Comparison of ENCODE assay signal across 9 mouse cellular contexts in genomic region chr4:130952531-130952930, GRCm38 (mm10). TPM values are rescaled to one million over a fixed set of nuclear protein-coding genes. Genes with fewer than 3 reads are reported as not detected.
DNase-seq lines count a peak whose midpoint lies in the region; ATAC-seq and TF ChIP-seq lines count a peak whose summit lies in the region.
"Had no signal": no experiment of that assay in that cellular context is flagged by ENCODE, and none has a peak within 500 bp of the region (broad histone marks: within the 10 kb centered on the region; RNA-seq: fewer than 3 reads in every experiment).

No protein-coding gene starts in this region.

- no peaks in the 10 kb centered on the region for H3K4me1 ChIP-seq in intestine, postnatal 0 days (replicated peaks; ENCODE audit: control insufficient read depth, insufficient read depth, low read length)
- H3K4me1 ChIP-seq in intestine, embryonic 15.5 days (replicated peaks), result no peaks in the 10 kb centered on the region
- H3K4me1 ChIP-seq in kidney, postnatal 0 days (replicated peaks; ENCODE audit: insufficient read depth, low read length), result no peaks in the 10 kb centered on the region
- H3K4me1 ChIP-seq: neural tube, embryonic 13.5 days had no signal

- no peak for ATAC-seq in intestine, postnatal 0 days
- ATAC-seq in intestine, embryonic 15.5 days, result no peak
- no peak for ATAC-seq in kidney, postnatal 0 days (replicated peaks; ENCODE audit: low FRiP score, low read depth)
- ATAC-seq in erythroid progenitor cell, adult 5-6 weeks (replicated peaks; ENCODE audit: low FRiP score, poor library complexity, severe bottlenecking), result no peak

- no peaks in the 10 kb centered on the region for H3K9me3 ChIP-seq in intestine, postnatal 0 days (ENCODE audit: control insufficient read depth)
- no peaks in the 10 kb centered on the region for H3K9me3 ChIP-seq in intestine, embryonic 15.5 days
- no peaks in the 10 kb centered on the region for H3K9me3 ChIP-seq in kidney, postnatal 0 days (replicated peaks; ENCODE audit: low read length)
- H3K9me3 ChIP-seq: neural tube, embryonic 13.5 days had no signal

- DNase-seq in CD4-positive helper T cell, adult 2 months (ENCODE audit: low read depth, low spot score), result peak; percentile 71
- peak; percentile 84 for DNase-seq in ZHBTc4 (ENCODE audit: low read depth, low spot score)
- peak; percentile 52 for DNase-seq in kidney, postnatal 0 days (ENCODE audit: low spot score)
- DNase-seq in retina, postnatal 1 day, result peak; percentile 61
- DNase-seq in adrenal gland, adult (ENCODE audit: inconsistent age in 2 of 2, low spot score in 1 of 2), result no peak

- WGBS in intestine, postnatal 0 days, result 22% methylated on average over 17 of the region's 17 CpGs
- WGBS in intestine, embryonic 15.5 days, result 33% methylated on average over 17 of the region's 17 CpGs
- 30% methylated on average over 17 of the region's 17 CpGs for WGBS in kidney, postnatal 0 days

- peak; percentile 68 for TF ChIP-seq CTCF in intestine, postnatal 0 days (IDR thresholded peaks at IDR 0.05; ENCODE audit: low read depth)
- peak; percentile 54 for TF ChIP-seq CTCF in kidney, postnatal 0 days (IDR thresholded peaks at IDR 0.05; ENCODE audit: low read depth)

- no peak overlapping the region for H3K9ac ChIP-seq in intestine, postnatal 0 days (ENCODE audit: low read depth, low read length)
- H3K9ac ChIP-seq in intestine, embryonic 15.5 days, result no peak overlapping the region
- no peak overlapping the region for H3K9ac ChIP-seq in kidney, postnatal 0 days (ENCODE audit: low read depth, low read length)
- H3K9ac ChIP-seq: neural tube, embryonic 13.5 days had no signal

- no peak overlapping the region for H3K27ac ChIP-seq in intestine, postnatal 0 days (ENCODE audit: low read depth, low read length)
- no peak overlapping the region for H3K27ac ChIP-seq in intestine, embryonic 15.5 days
- H3K27ac ChIP-seq in kidney, postnatal 0 days, result no peak overlapping the region
- H3K27ac ChIP-seq: neural tube, embryonic 13.5 days had no signal

- H3K27me3 ChIP-seq in intestine, postnatal 0 days (replicated peaks; ENCODE audit: control insufficient read depth, insufficient read depth, low read length), result no peaks in the 10 kb centered on the region; the same call in 1 of the 2 replicates
- H3K27me3 ChIP-seq in intestine, embryonic 15.5 days (replicated peaks), result no peaks in the 10 kb centered on the region
- H3K27me3 ChIP-seq in kidney, postnatal 0 days (ENCODE audit: insufficient read depth, low read length), result no peaks in the 10 kb centered on the region

- H3K4me3 ChIP-seq in intestine, postnatal 0 days (ENCODE audit: low read depth, low read length), result no peak overlapping the region
- H3K4me3 ChIP-seq in intestine, embryonic 15.5 days (replicated peaks), result no peak overlapping the region
- H3K4me3 ChIP-seq in kidney, postnatal 0 days (replicated peaks; ENCODE audit: low read depth, low read length), result no peak overlapping the region
- H3K4me3 ChIP-seq: neural tube, embryonic 13.5 days had no signal

- H3K36me3 ChIP-seq in intestine, postnatal 0 days (ENCODE audit: control insufficient read depth, insufficient read depth), result no peaks in the 10 kb centered on the region
- H3K36me3 ChIP-seq in intestine, embryonic 15.5 days, result no peaks in the 10 kb centered on the region
- H3K36me3 ChIP-seq in kidney, postnatal 0 days (ENCODE audit: insufficient read depth, low read length), result no peaks in the 10 kb centered on the region
- H3K36me3 ChIP-seq: neural tube, embryonic 13.5 days had no signal

- H3K4me2 ChIP-seq in intestine, postnatal 0 days (replicated peaks; ENCODE audit: low read depth), result no peak overlapping the region
- no peak overlapping the region for H3K4me2 ChIP-seq in intestine, embryonic 15.5 days (replicated peaks)
- H3K4me2 ChIP-seq in kidney, postnatal 0 days (ENCODE audit: low read length), result no peak overlapping the region
- H3K4me2 ChIP-seq: neural tube, embryonic 13.5 days had no signal

RNA-seq across cellular contexts. Expression of gene Matn1, which starts 8.3 kb away (rescaled TPM):
- polyA plus RNA-seq in intestine, postnatal 0 days (2015; fragmentation: Nextera tagmentation; extraction: Ambion mirVana), result not detected in 2 replicates
- 0.06 TPM in 1 of 2 replicates, not detected in the other for polyA plus RNA-seq in intestine, embryonic 15.5 days (2015; fragmentation: Nextera tagmentation; extraction: Ambion mirVana)
- 0.24 and 0.29 TPM in 2 replicates for polyA plus RNA-seq in kidney, postnatal 0 days (2015; fragmentation: Nextera tagmentation; extraction: Ambion mirVana)
- not detected in 2 replicates for total RNA-seq in erythroid progenitor cell, adult 5-6 weeks (2015; ENCODE audit: low replicate concordance)
- total RNA-seq in erythroid progenitor cell, adult 5-6 weeks (2017; ENCODE audit: low replicate concordance), result not detected in 2 replicates

RNA-seq across cellular contexts. Expression of gene Laptm5, which starts 39.6 kb away (rescaled TPM):
- polyA plus RNA-seq in intestine, postnatal 0 days (2015; fragmentation: Nextera tagmentation; extraction: Ambion mirVana), result 25.7 and 27.7 TPM in 2 replicates
- 37.9 and 42.4 TPM in 2 replicates for polyA plus RNA-seq in intestine, embryonic 15.5 days (2015; fragmentation: Nextera tagmentation; extraction: Ambion mirVana)
- 24.2 and 26.8 TPM in 2 replicates for polyA plus RNA-seq in kidney, postnatal 0 days (2015; fragmentation: Nextera tagmentation; extraction: Ambion mirVana)
- total RNA-seq in erythroid progenitor cell, adult 5-6 weeks (2015; ENCODE audit: low replicate concordance), result 141 and 163 TPM in 2 replicates
- 32.7 and 33.9 TPM in 2 replicates for total RNA-seq in erythroid progenitor cell, adult 5-6 weeks (2017; ENCODE audit: low replicate concordance)

Comparison
In these comparisons a context has a peak if more than half of its experiments do, and no peak if none do; other contexts are left out.
1. DNase-seq: peak in CD4-positive helper T cell, adult 2 months (single experiment), ZHBTc4 (single experiment), kidney, postnatal 0 days (single experiment) and retina, postnatal 1 day (single experiment); none in adrenal gland, adult (0 of 2).